16 mouse cellular contexts compared by ENCODE assay signal in the genomic region with DNA sequence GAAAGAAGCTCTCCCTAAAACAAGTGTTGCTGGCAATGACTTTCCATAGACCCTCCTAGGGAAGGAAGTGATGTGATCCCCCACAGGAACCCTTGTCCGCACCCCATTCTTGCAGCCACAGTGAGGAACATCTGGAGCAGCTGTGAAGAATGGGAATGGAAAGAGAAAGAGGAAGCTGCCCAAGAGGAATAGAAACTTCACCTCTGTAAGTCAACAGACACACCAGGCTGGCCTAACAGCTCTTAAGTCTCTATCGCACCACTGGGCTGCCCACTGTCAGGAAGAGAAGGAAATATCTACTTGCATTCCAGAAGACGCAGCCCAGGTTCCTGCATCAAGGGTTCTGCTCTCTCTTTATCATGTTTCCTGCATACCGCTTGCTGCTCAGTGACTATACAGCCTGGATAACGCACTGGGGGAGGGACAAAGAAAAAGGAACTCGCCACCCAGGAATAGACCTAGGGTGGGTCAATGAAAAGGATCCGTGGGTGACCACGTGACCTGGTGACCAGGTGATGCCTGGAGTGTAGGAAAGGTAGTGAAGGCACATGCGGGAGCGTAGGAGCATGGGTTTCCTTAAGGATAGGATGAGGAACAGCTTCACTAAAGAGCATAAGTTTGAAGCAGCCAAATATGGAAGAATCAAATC. TPM values are rescaled to one million over a fixed set of nuclear protein-coding genes. Genes with fewer than 3 reads are reported as not detected.
DNase-seq lines count a peak whose midpoint lies in the region; ATAC-seq and TF ChIP-seq lines count a peak whose summit lies in the region.
"Had no signal": no experiment of that assay in that cellular context is flagged by ENCODE, and none has a peak within 500 bp of the region (broad histone marks: within the 10 kb centered on the region; RNA-seq: fewer than 3 reads in every experiment).

No protein-coding gene starts in this region.

- no peaks in the 10 kb centered on the region for H3K9me3 ChIP-seq in heart, embryonic 12.5 days (replicated peaks)
- H3K9me3 ChIP-seq in stomach, embryonic 16.5 days (replicated peaks; ENCODE audit: control insufficient read depth, low read length) = 0 out of 2 replicates have a peak, but pooled peaks cover 4% of the 10 kb centered on the region
- no peaks in the 10 kb centered on the region for H3K9me3 ChIP-seq in stomach, postnatal 0 days (ENCODE audit: control insufficient read depth, low read length)
- no peaks in the 10 kb centered on the region for H3K9me3 ChIP-seq in liver, embryonic 16.5 days (replicated peaks; ENCODE audit: control insufficient read depth, low read length)
- H3K9me3 ChIP-seq in hindbrain, embryonic 13.5 days = no peaks in the 10 kb centered on the region
- H3K9me3 ChIP-seq: embryonic facial prominence, embryonic 10.5 days; lung, embryonic 15.5 days; midbrain, embryonic 13.5 days had no signal

- no peak overlapping the region for H3K4me3 ChIP-seq in heart, embryonic 12.5 days
- H3K4me3 ChIP-seq in stomach, embryonic 16.5 days (replicated peaks; ENCODE audit: low read length) = no peak overlapping the region
- H3K4me3 ChIP-seq in stomach, postnatal 0 days (ENCODE audit: low read depth, low read length) = no peak overlapping the region
- H3K4me3 ChIP-seq in liver, embryonic 16.5 days (ENCODE audit: low read depth, low read length) = no peak overlapping the region
- no peak overlapping the region for H3K4me3 ChIP-seq in hindbrain, embryonic 13.5 days
- H3K4me3 ChIP-seq: embryonic facial prominence, embryonic 10.5 days; heart, adult 2 months; lung, embryonic 15.5 days; midbrain, embryonic 13.5 days had no signal

- DNase-seq in heart, adult 8-10 months (ENCODE audit: low spot score) = no peak
- DNase-seq in stomach, postnatal 0 days (ENCODE audit: low spot score) = no peak
- DNase-seq in splenic B cell, adult 2 months (ENCODE audit: low read depth, low spot score) = peak; percentile 80
- DNase-seq: cerebellum, adult 9-10 months; kidney, postnatal 4 days; thymus, postnatal 4 days had no signal

- H3K27me3 ChIP-seq in heart, embryonic 12.5 days (replicated peaks) = no peaks in the 10 kb centered on the region
- H3K27me3 ChIP-seq in stomach, embryonic 16.5 days (ENCODE audit: control insufficient read depth, insufficient read depth, low read length) = no peaks in the 10 kb centered on the region
- no peaks in the 10 kb centered on the region for H3K27me3 ChIP-seq in stomach, postnatal 0 days (ENCODE audit: control insufficient read depth, insufficient read depth, low read length)
- H3K27me3 ChIP-seq in liver, embryonic 16.5 days (ENCODE audit: control insufficient read depth, insufficient read depth, low read depth, low read length) = no peaks in the 10 kb centered on the region
- H3K27me3 ChIP-seq in splenic B cell, adult 2 months (ENCODE audit: control insufficient read depth, insufficient read depth, low read length, poor library complexity, severe bottlenecking) = no peaks in the 10 kb centered on the region
- H3K27me3 ChIP-seq in hindbrain, embryonic 13.5 days = peaks cover 7% of the 10 kb centered on the region; the same call in 1 of the 2 replicates
- H3K27me3 ChIP-seq: lung, embryonic 15.5 days; midbrain, embryonic 13.5 days had no signal

- peak overlapping the region; percentile 35; the same call in 1 of the 2 replicates for H3K27ac ChIP-seq in heart, embryonic 12.5 days (ENCODE audit: poor library complexity, severe bottlenecking)
- peak overlapping the region; percentile 8; the same call in 1 of the 2 replicates for H3K27ac ChIP-seq in stomach, embryonic 16.5 days (ENCODE audit: low read length)
- no peak overlapping the region for H3K27ac ChIP-seq in stomach, postnatal 0 days (replicated peaks)
- no peak overlapping the region for H3K27ac ChIP-seq in liver, embryonic 16.5 days (ENCODE audit: low read length)
- no peak overlapping the region for H3K27ac ChIP-seq in hindbrain, embryonic 13.5 days
- H3K27ac ChIP-seq: embryonic facial prominence, embryonic 10.5 days; heart, adult 2 months; lung, embryonic 15.5 days; midbrain, embryonic 13.5 days had no signal

- WGBS in heart, embryonic 12.5 days = 39% methylated on average over 10 of the region's 10 CpGs
- WGBS in stomach, embryonic 16.5 days = 67% methylated on average over 10 of the region's 10 CpGs
- 63% methylated on average over 10 of the region's 10 CpGs for WGBS in stomach, postnatal 0 days
- WGBS in liver, embryonic 16.5 days (ENCODE audit: insufficient replicate concordance) = 21% methylated on average over 10 of the region's 10 CpGs
- 88% methylated on average over 10 of the region's 10 CpGs for WGBS in hindbrain, embryonic 13.5 days

- TF ChIP-seq CTCF in stomach, postnatal 0 days (IDR thresholded peaks at IDR 0.05; ENCODE audit: low read depth) = no peak

- ATAC-seq in heart, embryonic 12.5 days (ENCODE audit: insufficient number of reproducible peaks, low FRiP score) = 0 out of 2 replicates have a peak, but pooled peaks have one; percentile 15
- no peak for ATAC-seq in stomach, embryonic 16.5 days (ENCODE audit: insufficient read depth, low FRiP score)
- ATAC-seq in stomach, postnatal 0 days (ENCODE audit: low FRiP score, low TSS enrichment) = no peak
- ATAC-seq in liver, embryonic 16.5 days (ENCODE audit: low read depth) = 0 out of 2 replicates have a peak, but pooled peaks have one; percentile 20
- ATAC-seq in CD4-positive, CD25-positive, alpha-beta regulatory T cell, adult 4 months = no peak
- no peak for ATAC-seq in hindbrain, embryonic 13.5 days (ENCODE audit: low FRiP score)
- ATAC-seq: intestine, embryonic 16.5 days; midbrain, embryonic 13.5 days had no signal

- H3K9ac ChIP-seq in heart, embryonic 12.5 days = no peak overlapping the region
- H3K9ac ChIP-seq in stomach, embryonic 16.5 days (ENCODE audit: low read length) = no peak overlapping the region
- no peak overlapping the region for H3K9ac ChIP-seq in stomach, postnatal 0 days (ENCODE audit: low read length)
- no peak overlapping the region for H3K9ac ChIP-seq in liver, embryonic 16.5 days (ENCODE audit: low read depth, low read length)
- H3K9ac ChIP-seq in hindbrain, embryonic 13.5 days = no peak overlapping the region
- H3K9ac ChIP-seq: lung, embryonic 15.5 days; midbrain, embryonic 13.5 days had no signal

- no peaks in the 10 kb centered on the region for H3K36me3 ChIP-seq in heart, embryonic 12.5 days
- H3K36me3 ChIP-seq in stomach, embryonic 16.5 days (ENCODE audit: control insufficient read depth, insufficient read depth, low read length) = no peaks in the 10 kb centered on the region
- no peaks in the 10 kb centered on the region for H3K36me3 ChIP-seq in stomach, postnatal 0 days (ENCODE audit: control insufficient read depth, insufficient read depth, low read length)
- no peaks in the 10 kb centered on the region for H3K36me3 ChIP-seq in liver, embryonic 16.5 days (ENCODE audit: control insufficient read depth, insufficient read depth)
- H3K36me3 ChIP-seq in splenic B cell, adult 2 months (ENCODE audit: control insufficient read depth, insufficient read depth, low read length, poor library complexity, severe bottlenecking) = no peaks in the 10 kb centered on the region
- no peaks in the 10 kb centered on the region for H3K36me3 ChIP-seq in hindbrain, embryonic 13.5 days
- H3K36me3 ChIP-seq: embryonic facial prominence, embryonic 10.5 days; lung, embryonic 15.5 days; midbrain, embryonic 13.5 days had no signal

- no peak for TF ChIP-seq EP300 in stomach, postnatal 0 days (optimal IDR thresholded peaks at IDR 0.05)

- peaks cover 27% of the 10 kb centered on the region for H3K4me1 ChIP-seq in heart, embryonic 12.5 days (replicated peaks)
- peaks cover 11% of the 10 kb centered on the region for H3K4me1 ChIP-seq in stomach, embryonic 16.5 days (ENCODE audit: control insufficient read depth, insufficient read depth, low read length)
- peaks cover 4% of the 10 kb centered on the region; the same call in 1 of the 2 replicates for H3K4me1 ChIP-seq in stomach, postnatal 0 days (replicated peaks; ENCODE audit: control insufficient read depth, insufficient read depth)
- peaks cover 4% of the 10 kb centered on the region for H3K4me1 ChIP-seq in liver, embryonic 16.5 days (ENCODE audit: control insufficient read depth, low read depth, low read length)
- no peaks in the 10 kb centered on the region for H3K4me1 ChIP-seq in hindbrain, embryonic 13.5 days (replicated peaks)
- H3K4me1 ChIP-seq: midbrain, embryonic 13.5 days had no signal

- peak overlapping the region; percentile 4; the same call in 1 of the 2 replicates for H3K4me2 ChIP-seq in heart, embryonic 12.5 days
- no peak overlapping the region for H3K4me2 ChIP-seq in stomach, embryonic 16.5 days (ENCODE audit: low read depth, low read length)
- no peak overlapping the region for H3K4me2 ChIP-seq in stomach, postnatal 0 days (replicated peaks; ENCODE audit: low read depth)
- no peak overlapping the region for H3K4me2 ChIP-seq in liver, embryonic 16.5 days (ENCODE audit: low read depth, low read length)
- no peak overlapping the region for H3K4me2 ChIP-seq in hindbrain, embryonic 13.5 days
- H3K4me2 ChIP-seq: lung, embryonic 15.5 days; midbrain, embryonic 13.5 days had no signal

RNA-seq across cellular contexts. Expression of gene Mapkapk2, which starts 6.3 kb away (rescaled TPM):
- polyA plus RNA-seq in heart, embryonic 12.5 days (2016; fragmentation: Nextera tagmentation; extraction: Ambion mirVana) = 89.1 and 93.0 TPM in 2 replicates
- total RNA-seq in heart, adult 8-10 months (2022) = 100 to 1,000 TPM; 303 to 326 (median 315) TPM
- polyA plus RNA-seq in stomach, embryonic 16.5 days (2015; fragmentation: Nextera tagmentation; extraction: Ambion mirVana) = 16.6 and 18.0 TPM in 2 replicates
- 34.6 and 35.4 TPM in 2 replicates for polyA plus RNA-seq in stomach, postnatal 0 days (2015; fragmentation: Nextera tagmentation; extraction: Ambion mirVana)
- polyA plus RNA-seq in liver, embryonic 16.5 days (2015; fragmentation: Nextera tagmentation; extraction: Ambion mirVana) = 6.4 and 10.8 TPM in 2 replicates
- 10 to 100 TPM in 1 of 2 experiments, 1 to 10 TPM in 1; 5.6 to 10.9 TPM for polyA plus RNA-seq in CD4-positive, CD25-positive, alpha-beta regulatory T cell, adult 4 months (2017; shearing (Covaris generic))
- 22.0 and 23.1 TPM in 2 replicates for polyA plus RNA-seq in hindbrain, embryonic 13.5 days (2015; fragmentation: Nextera tagmentation; extraction: Ambion mirVana)

RNA-seq across cellular contexts. Expression of gene Dyrk3, which starts 34.2 kb away (rescaled TPM):
- 6.5 and 8.8 TPM in 2 replicates for polyA plus RNA-seq in heart, embryonic 12.5 days (2016; fragmentation: Nextera tagmentation; extraction: Ambion mirVana)
- under 1 TPM; 0.25 to 0.71 (median 0.53) TPM for total RNA-seq in heart, adult 8-10 months (2022)
- 2.9 and 3.4 TPM in 2 replicates for polyA plus RNA-seq in stomach, embryonic 16.5 days (2015; fragmentation: Nextera tagmentation; extraction: Ambion mirVana)
- polyA plus RNA-seq in stomach, postnatal 0 days (2015; fragmentation: Nextera tagmentation; extraction: Ambion mirVana) = 1.4 TPM in 2 replicates
- polyA plus RNA-seq in liver, embryonic 16.5 days (2015; fragmentation: Nextera tagmentation; extraction: Ambion mirVana) = 16.3 and 17.3 TPM in 2 replicates
- polyA plus RNA-seq in CD4-positive, CD25-positive, alpha-beta regulatory T cell, adult 4 months (2017; shearing (Covaris generic)) = under 1 TPM in 1 of 2 experiments, not detected in 1; 0.19 TPM
- 15.5 and 15.6 TPM in 2 replicates for polyA plus RNA-seq in hindbrain, embryonic 13.5 days (2015; fragmentation: Nextera tagmentation; extraction: Ambion mirVana)

RNA-seq across cellular contexts. Expression of gene Eif2d, which starts 49.1 kb away (rescaled TPM):
- 45.8 and 51.8 TPM in 2 replicates for polyA plus RNA-seq in heart, embryonic 12.5 days (2016; fragmentation: Nextera tagmentation; extraction: Ambion mirVana)
- total RNA-seq in heart, adult 8-10 months (2022) = 10 to 100 TPM; 34.1 to 41.0 (median 37.0) TPM
- 62.1 and 64.0 TPM in 2 replicates for polyA plus RNA-seq in stomach, embryonic 16.5 days (2015; fragmentation: Nextera tagmentation; extraction: Ambion mirVana)
- 36.3 and 38.8 TPM in 2 replicates for polyA plus RNA-seq in stomach, postnatal 0 days (2015; fragmentation: Nextera tagmentation; extraction: Ambion mirVana)
- 26.8 and 27.1 TPM in 2 replicates for polyA plus RNA-seq in liver, embryonic 16.5 days (2015; fragmentation: Nextera tagmentation; extraction: Ambion mirVana)
- 10 to 100 TPM; 52.0 to 75.1 TPM for polyA plus RNA-seq in CD4-positive, CD25-positive, alpha-beta regulatory T cell, adult 4 months (2017; shearing (Covaris generic))
- 52.7 and 52.8 TPM in 2 replicates for polyA plus RNA-seq in hindbrain, embryonic 13.5 days (2015; fragmentation: Nextera tagmentation; extraction: Ambion mirVana)

Comparison
In these comparisons a context has a peak if more than half of its experiments do, and no peak if none do; other contexts are left out.
1. H3K27ac ChIP-seq: peak in heart, embryonic 12.5 days (single experiment) and stomach, embryonic 16.5 days (single experiment); none in stomach, postnatal 0 days (single experiment), liver, embryonic 16.5 days (single experiment) and hindbrain, embryonic 13.5 days (single experiment).
2. ATAC-seq: peak in heart, embryonic 12.5 days (single experiment) and liver, embryonic 16.5 days (single experiment); none in stomach, embryonic 16.5 days (single experiment), stomach, postnatal 0 days (single experiment), CD4-positive, CD25-positive, alpha-beta regulatory T cell, adult 4 months (single experiment) and hindbrain, embryonic 13.5 days (single experiment).